Mouse (Mus musculus): Measurements from ENCODE around the gene Snupn.
"Not testable (repeated sequence)": the region's sequence is repeated elsewhere in the genome, so short reads cannot be mapped to it uniquely, and the experiment has no call there.

Gene Snupn

GRCm38 (mm10) chr9:56930556-56930955 lies 20.1 kb upstream of the Snupn start:
- DNase-seq (ENCODE audit: low read depth) = no peak

GRCm38 (mm10) chr9:56936861-56937222 lies 13.8 kb upstream of the Snupn start:
- DNase-seq (ENCODE audit: low read depth) = no peak

- DNase-seq (ENCODE audit: low read depth) = peak; percentile 96
Measured at GRCm38 (mm10) chr9:56937223-56938160, 13.2 kb upstream of the Snupn start, which contains the start of gene Imp3. Imp3 (plus strand) TSS chr9:56937475.

- no peak for DNase-seq (ENCODE audit: low read depth)
Measured at GRCm38 (mm10) chr9:56938374-56938773, 12.3 kb upstream of the Snupn start.

- not testable (repeated sequence) for DNase-seq (ENCODE audit: low read depth)
Measured at GRCm38 (mm10) chr9:56947481-56947880, 3.2 kb upstream of the Snupn start.

GRCm38 (mm10) chr9:56948699-56949098 lies 2.0 kb upstream of the Snupn start:
- DNase-seq (ENCODE audit: low read depth) = not testable (repeated sequence)

- DNase-seq (ENCODE audit: low read depth) = no peak
Measured at GRCm38 (mm10) chr9:56949767-56950166, 911 bp upstream of the Snupn start.

- DNase-seq (ENCODE audit: low read depth) = no peak
Measured at GRCm38 (mm10) chr9:56953562-56953961, 2.9 kb downstream of the Snupn start.

- DNase-seq (ENCODE audit: low read depth) = no peak
Measured at GRCm38 (mm10) chr9:56956966-56957675, 6.4 kb downstream of the Snupn start.

GRCm38 (mm10) chr9:56958689-56959088 lies 8.0 kb downstream of the Snupn start:
- DNase-seq (ENCODE audit: low read depth) = no peak

- no peak for DNase-seq (ENCODE audit: low read depth)
Measured at GRCm38 (mm10) chr9:56961591-56961990, 10.9 kb downstream of the Snupn start.

- no peak for DNase-seq (ENCODE audit: low read depth)
Measured at GRCm38 (mm10) chr9:56970158-56970557, 19.5 kb downstream of the Snupn start.

- no peak for DNase-seq (ENCODE audit: low read depth)
Measured at GRCm38 (mm10) chr9:56973960-56974524, 23.4 kb downstream of the Snupn start.

- DNase-seq (ENCODE audit: low read depth) = no peak
Measured at GRCm38 (mm10) chr9:56975199-56975598, 24.5 kb downstream of the Snupn start.

- no peak for DNase-seq (ENCODE audit: low read depth)
Measured at GRCm38 (mm10) chr9:56980186-56980585, 29.5 kb downstream of the Snupn start.

- no peak for DNase-seq (ENCODE audit: low read depth)
Measured at GRCm38 (mm10) chr9:56981502-56981901, 30.8 kb downstream of the Snupn start.

- DNase-seq (ENCODE audit: low read depth) = peak; percentile 53
Measured at GRCm38 (mm10) chr9:56994286-56995197, 43.9 kb downstream of the Snupn start, which contains the start of gene Ptpn9. Ptpn9 (plus strand) TSS chr9:56994923.

- peak; percentile 16 for DNase-seq (ENCODE audit: low read depth)
Measured at GRCm38 (mm10) chr9:56995198-56996027, 44.7 kb downstream of the Snupn start.

- no peak for DNase-seq (ENCODE audit: low read depth)
Measured at GRCm38 (mm10) chr9:56996028-56996346, 45.3 kb downstream of the Snupn start.

- DNase-seq (ENCODE audit: low read depth) = not testable (repeated sequence)
Measured at GRCm38 (mm10) chr9:56997206-56997605, 46.5 kb downstream of the Snupn start.

- no peak for DNase-seq (ENCODE audit: low read depth)
Measured at GRCm38 (mm10) chr9:57003011-57003410, 52.3 kb downstream of the Snupn start.

Measured in c-Kit-positive CD71-positive TER-119-negative erythroid progenitor cells, embryonic 14.5 days (primary cell).